Mouse (Mus musculus) liver, embryonic 14.5 days (tissue): ENCODE measurements around the gene Eif5a. TPM values are rescaled to one million over a fixed set of nuclear protein-coding genes. Genes with fewer than 3 reads are reported as not detected.

ENCODE experiments used
- ATAC-seq: fragments of 200-750 bp; cut with Nextera tagmentation; 2 replicates; pipeline ENCODE4 v1.8.0; 2017; ENCODE audit warnings: moderate number of reproducible peaks, mild to moderate bottlenecking, moderate library complexity; ENCODE audit not compliant: insufficient read depth
- DNase-seq, 3 experiments: peaks; one replicate each; pipeline ENCODE4 v3.0.0-alpha.2; 2012 to 2013; ENCODE audit warnings: low read depth in 3 of 3, low spot score in 3 of 3
- H3K27ac ChIP-seq: fragments of 300-500 bp; sonication (generic); 2 replicates; pipeline ENCODE4 v1.5.1; 2014; ENCODE audit warnings: moderate library complexity, mild to moderate bottlenecking, control low read depth, inconsistent platforms
- H3K27me3 ChIP-seq: fragments of 300-500 bp; sonication (generic); 2 replicates; pipeline ENCODE4 v1.6.1; 2014; ENCODE audit warnings: mild to moderate bottlenecking, low read length, moderate library complexity; ENCODE audit not compliant: control insufficient read depth, insufficient read depth
- H3K36me3 ChIP-seq: fragments of 300-500 bp; sonication (generic); replicated peaks from 2 replicates; pipeline ENCODE4 v1.6.1; 2014; ENCODE audit warnings: low read depth; ENCODE audit not compliant: control insufficient read depth, insufficient read depth
- H3K4me1 ChIP-seq, 2 experiments: fragments of 200-500 bp in 1 of 2; fragments of 300-500 bp in 1 of 2; sonication (generic) in 1 of 2; replicated peaks; 2 replicates each; pipeline ENCODE4 v1.6.1; 2012 to 2014; ENCODE audit warnings: antibody characterized with exemption in 1 of 2, inconsistent platforms in 1 of 2, low read length in 1 of 2; ENCODE audit not compliant: control insufficient read depth in 2 of 2, insufficient read depth in 2 of 2
- H3K4me2 ChIP-seq: fragments of 300-500 bp; sonication (generic); 2 replicates; pipeline ENCODE4 v1.6.1; 2014; ENCODE audit warnings: low read depth, mild to moderate bottlenecking, control low read depth, moderate library complexity
- H3K4me3 ChIP-seq, 2 experiments: fragments of 200-500 bp in 1 of 2; fragments of 300-500 bp in 1 of 2; sonication (generic) in 1 of 2; 2 replicates each; pipeline ENCODE4 v1.5.1; 2012 to 2014; ENCODE audit warnings: low read depth in 2 of 2, low read length in 2 of 2, mild to moderate bottlenecking in 2 of 2, control low read depth in 1 of 2, inconsistent platforms in 1 of 2, moderate library complexity in 1 of 2; ENCODE audit not compliant: insufficient read depth in 1 of 2
- H3K9ac ChIP-seq: fragments of 300-500 bp; sonication (generic); replicated peaks from 2 replicates; pipeline ENCODE4 v1.6.1; 2014; ENCODE audit warnings: mild to moderate bottlenecking, control low read depth, moderate library complexity
- H3K9me3 ChIP-seq: fragments of 300-500 bp; sonication (generic); 2 replicates; pipeline ENCODE4 v1.6.1; 2016; ENCODE audit warnings: low read length, mixed read lengths; ENCODE audit not compliant: control insufficient read depth
- CTCF ChIP-seq: IDR thresholded peaks from 2 replicates; pipeline ENCODE4 v1.5.1; 2016; ENCODE audit warnings: antibody characterized with exemption, low read depth, control low read depth
- EP300 ChIP-seq: IDR thresholded peaks from 2 replicates; pipeline ENCODE4 v1.6.1; 2016; ENCODE audit warnings: antibody characterized with exemption, low read depth
- WGBS: fragments of 180-500 bp; shearing (Covaris S2); extraction: QIAGEN DNeasy Blood & Tissue Kit; methylation state at CpG from one replicate; pipeline ENCODE4 v1.1.7; 2014; ENCODE audit not compliant: insufficient replicate concordance; 5-methylcytosine and 5-hydroxymethylcytosine counted together
- polyA plus RNA-seq, 2 experiments: library from polyadenylated mRNA; depleted of rRNA in 1 of 2; stranded (reverse) in 1 of 2; unstranded in 1 of 2; fragments of >200 nt; fragmentation: Nextera tagmentation in 1 of 2; extraction: Ambion mirVana in 1 of 2; gene quantifications; 2 replicates each; pipeline versions ENCODE4 v1.2.1 to v1.2.3; 2012 to 2014

Eif5a gene
- polyA plus RNA-seq, 2 experiments = 846 to 1,316 TPM

DNA sequence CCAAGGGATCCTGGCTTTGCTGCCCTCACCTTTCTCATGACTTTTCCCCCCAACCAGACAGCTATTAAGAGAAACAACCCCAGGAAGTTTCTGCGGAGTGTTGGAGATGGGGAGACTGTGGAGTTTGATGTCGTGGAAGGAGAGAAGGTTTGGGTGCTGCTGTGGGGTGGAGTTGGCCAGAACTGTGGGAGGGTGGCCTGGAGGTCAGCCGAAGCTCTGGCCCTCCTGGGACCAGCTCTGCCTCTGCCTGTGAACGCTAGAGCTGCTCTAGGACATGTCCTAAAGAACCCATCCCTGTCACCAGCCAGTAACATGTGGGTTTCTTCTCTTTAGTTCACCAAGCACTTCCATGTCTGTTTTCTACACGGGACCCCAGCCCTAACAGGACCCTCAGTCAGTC lies 17.4 kb upstream of the Eif5a start:
- H3K4me2 ChIP-seq = no peak overlapping the region
- no peak overlapping the region for H3K4me3 ChIP-seq
- ATAC-seq (no peak), DNase-seq (no peak)
- peaks cover 53% of the 10 kb centered on the region for H3K27me3 ChIP-seq
- 51% methylated on average over 5 of the region's 5 CpGs for WGBS
- H3K36me3 ChIP-seq = peaks cover 5% of the 10 kb centered on the region
- H3K9ac ChIP-seq = no peak overlapping the region
- H3K27ac ChIP-seq = no peak overlapping the region
- no peaks in the 10 kb centered on the region for H3K9me3 ChIP-seq
- TF ChIP-seq EP300 (no peak), CTCF (no peak)
- H3K4me1 ChIP-seq = peaks cover 10 to 12% of the 10 kb centered on the region in 2 experiments

GRCm38 (mm10) chr11:69938401-69938979 lies 16.7 kb upstream of the Eif5a start:
- no peak overlapping the region for H3K4me2 ChIP-seq
- H3K27ac ChIP-seq = no peak overlapping the region
- WGBS = 36% methylated on average over 9 of the region's 9 CpGs
- no peak for TF ChIP-seq CTCF
- TF ChIP-seq EP300 = no peak
- no peak overlapping the region for H3K9ac ChIP-seq
- ATAC-seq (no peak), DNase-seq (no peak)
- H3K4me3 ChIP-seq = no peak overlapping the region
- H3K36me3 ChIP-seq = no peaks in the 10 kb centered on the region; the same call in 1 of the 2 replicates
- H3K9me3 ChIP-seq = no peaks in the 10 kb centered on the region
- peaks cover 53% of the 10 kb centered on the region for H3K27me3 ChIP-seq
- H3K4me1 ChIP-seq = peaks cover 10 to 12% of the 10 kb centered on the region in 2 experiments

DNA sequence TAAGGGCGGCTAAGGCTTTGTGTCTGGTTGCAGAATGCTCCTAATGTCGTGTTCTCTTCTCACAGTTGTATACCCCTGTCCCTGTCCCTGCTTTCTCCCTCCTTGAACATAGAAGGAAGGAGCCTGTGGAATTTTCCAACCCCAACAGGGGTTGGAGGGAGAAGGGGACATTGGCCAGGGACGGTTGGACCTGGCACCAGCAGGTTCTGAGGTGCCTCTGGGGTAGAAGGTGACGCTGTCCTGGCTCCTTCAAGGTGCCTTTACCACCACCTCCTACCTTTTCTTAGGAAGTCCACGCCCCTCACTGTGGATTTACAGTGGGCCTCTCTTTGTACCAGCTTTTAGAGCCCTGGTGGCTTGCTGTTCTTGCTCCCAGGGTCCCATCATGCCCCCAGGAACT lies 16.1 kb upstream of the Eif5a start:
- Histone ChIP-seq H3K27me3 (peaks cover 53% of the 10 kb centered on the region), H3K4me1 (peaks cover 10 to 12% of the 10 kb centered on the region in 2 experiments), H3K4me3 (no peak overlapping the region), H3K27ac (no peak overlapping the region), H3K9me3 (no peaks in the 10 kb centered on the region), H3K36me3 (no peaks in the 10 kb centered on the region; the same call in 1 of the 2 replicates), H3K9ac (no peak overlapping the region), H3K4me2 (no peak overlapping the region)
- ATAC-seq (no peak), DNase-seq (no peak)
- 57% methylated on average over 5 of the region's 5 CpGs for WGBS
- TF ChIP-seq EP300 (no peak), CTCF (no peak)

GRCm38 (mm10) chr11:69937385-69937784 lies 15.6 kb upstream of the Eif5a start:
- H3K27ac ChIP-seq = no peak overlapping the region
- DNase-seq (no peak), ATAC-seq (no peak)
- H3K4me1 ChIP-seq = peaks cover 10 to 12% of the 10 kb centered on the region in 2 experiments
- H3K36me3 ChIP-seq = no peaks in the 10 kb centered on the region
- WGBS = 33% methylated on average over 4 of the region's 4 CpGs
- H3K4me2 ChIP-seq = no peak overlapping the region
- no peaks in the 10 kb centered on the region for H3K9me3 ChIP-seq
- no peak for TF ChIP-seq CTCF
- TF ChIP-seq EP300 = no peak
- peaks cover 53% of the 10 kb centered on the region for H3K27me3 ChIP-seq
- H3K4me3 ChIP-seq = no peak overlapping the region
- H3K9ac ChIP-seq = no peak overlapping the region

GRCm38 (mm10) chr11:69936714-69937347 lies 15.1 kb upstream of the Eif5a start:
- Histone ChIP-seq H3K27me3 (peaks cover 53% of the 10 kb centered on the region), H3K4me2 (no peak overlapping the region)
- WGBS = 51% methylated on average over 9 of the region's 9 CpGs

More at GRCm38 (mm10) chr11:69936714-69937347, 15.1 kb upstream of the Eif5a start:
- Histone ChIP-seq H3K4me1 (peaks cover 10 to 12% of the 10 kb centered on the region in 2 experiments), H3K36me3 (no peaks in the 10 kb centered on the region), H3K27ac (no peak overlapping the region), H3K4me3 (no peak overlapping the region), H3K9ac (no peak overlapping the region), H3K9me3 (no peaks in the 10 kb centered on the region)
- DNase-seq (no peak), ATAC-seq (no peak)
- no peak for TF ChIP-seq CTCF
- TF ChIP-seq EP300 = no peak
